Mouse (Mus musculus): ENCODE measurements around the gene Rnpep. TPM values are rescaled to one million over a fixed set of nuclear protein-coding genes. Genes with fewer than 3 reads are reported as not detected.

Gene Rnpep
- polyA plus RNA-seq, 1 experiment from 2014 or later = 81.4 TPM

GRCm38 (mm10) chr1:135265834-135266233, 18.1 kb downstream of the Rnpep start:
- Histone ChIP-seq H3K9me3 (replicated peaks; ENCODE audit: control insufficient read depth, low read length) (no peaks in the 10 kb centered on the region), H3K36me3 (ENCODE audit: control insufficient read depth, insufficient read depth, low read length) (peaks cover 70% of the 10 kb centered on the region), H3K27me3 (replicated peaks; ENCODE audit: control insufficient read depth, insufficient read depth, low read length) (no peaks in the 10 kb centered on the region), H3K4me3 (ENCODE audit: low read depth, low read length) (no peak overlapping the region), H3K4me2 (ENCODE audit: low read length) (no peak overlapping the region), H3K9ac (ENCODE audit: low read length) (no peak overlapping the region), H3K27ac (ENCODE audit: low read depth, low read length) (no peak overlapping the region), H3K4me1 (ENCODE audit: control insufficient read depth, insufficient read depth, low read length) (no peaks in the 10 kb centered on the region)
- DNase-seq (ENCODE audit: low spot score) = no peak
- no peak for ATAC-seq
- 92% methylated on average over 5 of the region's 5 CpGs for WGBS

- ATAC-seq (no peak), DNase-seq (ENCODE audit: low spot score) (no peak)
- Histone ChIP-seq H3K9me3 (replicated peaks; ENCODE audit: control insufficient read depth, low read length) (no peaks in the 10 kb centered on the region), H3K4me2 (ENCODE audit: low read length) (no peak overlapping the region), H3K4me1 (ENCODE audit: control insufficient read depth, insufficient read depth, low read length) (peaks cover 5% of the 10 kb centered on the region), H3K27ac (ENCODE audit: low read depth, low read length) (no peak overlapping the region), H3K4me3 (ENCODE audit: low read depth, low read length) (no peak overlapping the region), H3K9ac (ENCODE audit: low read length) (no peak overlapping the region), H3K27me3 (replicated peaks; ENCODE audit: control insufficient read depth, insufficient read depth, low read length) (no peaks in the 10 kb centered on the region), H3K36me3 (ENCODE audit: control insufficient read depth, insufficient read depth, low read length) (peaks cover 60% of the 10 kb centered on the region)
- WGBS = 82% methylated on average over 9 of the region's 9 CpGs
These were observed 20.6 kb downstream of the Rnpep start for GRCm38 (mm10) chr1:135263316-135263715.

GRCm38 (mm10) chr1:135262329-135262728, 21.6 kb downstream of the Rnpep start:
- no peak overlapping the region for H3K4me3 ChIP-seq (ENCODE audit: low read depth, low read length)
- H3K36me3 ChIP-seq (ENCODE audit: control insufficient read depth, insufficient read depth, low read length) = peaks cover 50% of the 10 kb centered on the region
- no peak for DNase-seq (ENCODE audit: low spot score)
- WGBS = 96% methylated on average over 3 of the region's 3 CpGs
- H3K9me3 ChIP-seq (replicated peaks; ENCODE audit: control insufficient read depth, low read length) = no peaks in the 10 kb centered on the region
- H3K27me3 ChIP-seq (replicated peaks; ENCODE audit: control insufficient read depth, insufficient read depth, low read length) = no peaks in the 10 kb centered on the region
- peaks cover 5% of the 10 kb centered on the region for H3K4me1 ChIP-seq (ENCODE audit: control insufficient read depth, insufficient read depth, low read length)
- ATAC-seq = no peak
- no peak overlapping the region for H3K27ac ChIP-seq (ENCODE audit: low read depth, low read length)
- H3K4me2 ChIP-seq (ENCODE audit: low read length) = no peak overlapping the region
- H3K9ac ChIP-seq (ENCODE audit: low read length) = no peak overlapping the region

GRCm38 (mm10) chr1:135260931-135261330, 23.0 kb downstream of the Rnpep start:
- Histone ChIP-seq H3K36me3 (ENCODE audit: control insufficient read depth, insufficient read depth, low read length) (peaks cover 36% of the 10 kb centered on the region), H3K27me3 (replicated peaks; ENCODE audit: control insufficient read depth, insufficient read depth, low read length) (no peaks in the 10 kb centered on the region), H3K4me3 (ENCODE audit: low read depth, low read length) (no peak overlapping the region), H3K4me1 (ENCODE audit: control insufficient read depth, insufficient read depth, low read length) (peaks cover 5% of the 10 kb centered on the region), H3K4me2 (ENCODE audit: low read length) (no peak overlapping the region), H3K9ac (ENCODE audit: low read length) (no peak overlapping the region), H3K27ac (ENCODE audit: low read depth, low read length) (no peak overlapping the region), H3K9me3 (replicated peaks; ENCODE audit: control insufficient read depth, low read length) (no peaks in the 10 kb centered on the region)
- no peak for DNase-seq (ENCODE audit: low spot score)
- no peak for ATAC-seq
- 75% methylated on average over 6 of the region's 6 CpGs for WGBS

- Histone ChIP-seq H3K9ac (ENCODE audit: low read length) (peak overlapping the region; percentile 46), H3K27me3 (replicated peaks; ENCODE audit: control insufficient read depth, insufficient read depth, low read length) (no peaks in the 10 kb centered on the region), H3K36me3 (ENCODE audit: control insufficient read depth, insufficient read depth, low read length) (peaks cover 18% of the 10 kb centered on the region), H3K9me3 (replicated peaks; ENCODE audit: control insufficient read depth, low read length) (no peaks in the 10 kb centered on the region), H3K27ac (ENCODE audit: low read depth, low read length) (no peak overlapping the region), H3K4me2 (ENCODE audit: low read length) (peak overlapping the region; percentile 40), H3K4me3 (ENCODE audit: low read depth, low read length) (peak overlapping the region; percentile 2; the same call in 1 of the 2 replicates), H3K4me1 (ENCODE audit: control insufficient read depth, insufficient read depth, low read length) (peaks cover 5% of the 10 kb centered on the region)
- ATAC-seq (peak; percentile 92), DNase-seq (ENCODE audit: low spot score) (peak; percentile 95)
- under 1% methylated on average over 10 of the region's 10 CpGs for WGBS
These were observed 24.8 kb downstream of the Rnpep start for GRCm38 (mm10) chr1:135259128-135259436.

GRCm38 (mm10) chr1:135258380-135259127, 25.3 kb downstream of the Rnpep start, which contains the start of gene Elf3:
TSS of gene Elf3 (minus strand) at chr1:135258568.
- Histone ChIP-seq H3K4me2 (ENCODE audit: low read length) (peak within 1 kb of the TSS; percentile 40), H3K27ac (ENCODE audit: low read depth, low read length) (0 out of 2 replicates have a peak within 1 kb of the TSS, but pooled peaks have one; percentile 1), H3K9ac (ENCODE audit: low read length) (peak within 1 kb of the TSS; percentile 46), H3K36me3 (ENCODE audit: control insufficient read depth, insufficient read depth, low read length) (peaks cover 14% of the 10 kb centered on the region), H3K27me3 (replicated peaks; ENCODE audit: control insufficient read depth, insufficient read depth, low read length) (no peaks in the 10 kb centered on the region), H3K4me3 (ENCODE audit: low read depth, low read length) (peak within 1 kb of the TSS; percentile 2; the same call in 1 of the 2 replicates), H3K9me3 (replicated peaks; ENCODE audit: control insufficient read depth, low read length) (no peaks in the 10 kb centered on the region), H3K4me1 (ENCODE audit: control insufficient read depth, insufficient read depth, low read length) (peaks cover 5% of the 10 kb centered on the region)
- DNase-seq (ENCODE audit: low spot score) (peak; percentile 67), ATAC-seq (peak; percentile 58)
- WGBS = 7% methylated on average over 19 of the region's 19 CpGs

- Histone ChIP-seq H3K4me2 (ENCODE audit: low read length) (no peak overlapping the region), H3K27me3 (replicated peaks; ENCODE audit: control insufficient read depth, insufficient read depth, low read length) (no peaks in the 10 kb centered on the region), H3K9me3 (replicated peaks; ENCODE audit: control insufficient read depth, low read length) (no peaks in the 10 kb centered on the region), H3K4me3 (ENCODE audit: low read depth, low read length) (no peak overlapping the region), H3K27ac (ENCODE audit: low read depth, low read length) (no peak overlapping the region), H3K9ac (ENCODE audit: low read length) (no peak overlapping the region), H3K4me1 (ENCODE audit: control insufficient read depth, insufficient read depth, low read length) (peaks cover 5% of the 10 kb centered on the region), H3K36me3 (ENCODE audit: control insufficient read depth, insufficient read depth, low read length) (no peaks in the 10 kb centered on the region)
- DNase-seq (ENCODE audit: low spot score) (no peak), ATAC-seq (no peak)
- 82% methylated on average over 6 of the region's 6 CpGs for WGBS
These were observed 27.6 kb downstream of the Rnpep start for GRCm38 (mm10) chr1:135256299-135256698.

GRCm38 (mm10) chr1:135252854-135253253, 31.0 kb downstream of the Rnpep start:
- no peak overlapping the region for H3K27ac ChIP-seq (ENCODE audit: low read depth, low read length)
- no peak overlapping the region for H3K9ac ChIP-seq (ENCODE audit: low read length)
- no peaks in the 10 kb centered on the region for H3K9me3 ChIP-seq (replicated peaks; ENCODE audit: control insufficient read depth, low read length)
- H3K4me1 ChIP-seq (ENCODE audit: control insufficient read depth, insufficient read depth, low read length) = no peaks in the 10 kb centered on the region; the same call in 1 of the 2 replicates
- H3K27me3 ChIP-seq (replicated peaks; ENCODE audit: control insufficient read depth, insufficient read depth, low read length) = no peaks in the 10 kb centered on the region
- no peak overlapping the region for H3K4me2 ChIP-seq (ENCODE audit: low read length)
- DNase-seq (ENCODE audit: low spot score) (no peak), ATAC-seq (no peak)
- 68% methylated on average over 4 of the region's 4 CpGs for WGBS
- H3K36me3 ChIP-seq (ENCODE audit: control insufficient read depth, insufficient read depth, low read length) = no peaks in the 10 kb centered on the region
- no peak overlapping the region for H3K4me3 ChIP-seq (ENCODE audit: low read depth, low read length)

GRCm38 (mm10) chr1:135251405-135251804, 32.5 kb downstream of the Rnpep start:
- WGBS = 87% methylated on average over 8 of the region's 8 CpGs
- DNase-seq (ENCODE audit: low spot score) = no peak
- no peak overlapping the region for H3K27ac ChIP-seq (ENCODE audit: low read depth, low read length)
- no peaks in the 10 kb centered on the region for H3K27me3 ChIP-seq (replicated peaks; ENCODE audit: control insufficient read depth, insufficient read depth, low read length)
- no peak for ATAC-seq
- no peaks in the 10 kb centered on the region for H3K9me3 ChIP-seq (replicated peaks; ENCODE audit: control insufficient read depth, low read length)
- no peak overlapping the region for H3K4me3 ChIP-seq (ENCODE audit: low read depth, low read length)
- no peaks in the 10 kb centered on the region; the same call in 1 of the 2 replicates for H3K4me1 ChIP-seq (ENCODE audit: control insufficient read depth, insufficient read depth, low read length)
- H3K9ac ChIP-seq (ENCODE audit: low read length) = no peak overlapping the region
- H3K36me3 ChIP-seq (ENCODE audit: control insufficient read depth, insufficient read depth, low read length) = no peaks in the 10 kb centered on the region
- no peak overlapping the region for H3K4me2 ChIP-seq (ENCODE audit: low read length)
